Mouse (Mus musculus): Measurements from ENCODE around the gene Tlr13.

Gene Tlr13

GRCm38 (mm10) chrX:106142936-106143335 lies at the start of gene Tlr13:
Gene Tlr13 (plus strand): TSS chrX:106143204.
- DNase-seq (ENCODE audit: low spot score in 2 of 2): no peak

DNA sequence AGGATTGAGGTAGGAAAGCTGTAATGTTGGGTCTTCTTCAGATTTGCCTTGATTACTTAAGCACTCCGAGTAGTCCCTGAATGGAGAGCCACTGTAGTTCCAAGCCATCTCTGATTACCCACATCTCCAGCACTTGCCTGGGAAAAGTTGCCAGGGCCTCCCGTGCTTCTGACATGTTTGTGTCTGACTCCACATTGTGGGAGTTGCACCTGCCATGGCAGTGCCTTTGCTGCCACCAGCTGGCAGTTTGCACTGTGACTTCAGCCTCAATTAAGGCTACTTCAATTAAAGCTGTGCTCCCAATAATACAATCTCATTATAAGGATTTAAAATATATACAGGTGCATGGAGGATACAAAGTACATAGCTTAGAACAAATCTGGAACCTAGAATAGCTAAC lies 37.5 kb upstream of the Tlr13 start:
- peak in 1 of 2 experiments; percentile 16 for DNase-seq (ENCODE audit: low spot score in 2 of 2)

DNA sequence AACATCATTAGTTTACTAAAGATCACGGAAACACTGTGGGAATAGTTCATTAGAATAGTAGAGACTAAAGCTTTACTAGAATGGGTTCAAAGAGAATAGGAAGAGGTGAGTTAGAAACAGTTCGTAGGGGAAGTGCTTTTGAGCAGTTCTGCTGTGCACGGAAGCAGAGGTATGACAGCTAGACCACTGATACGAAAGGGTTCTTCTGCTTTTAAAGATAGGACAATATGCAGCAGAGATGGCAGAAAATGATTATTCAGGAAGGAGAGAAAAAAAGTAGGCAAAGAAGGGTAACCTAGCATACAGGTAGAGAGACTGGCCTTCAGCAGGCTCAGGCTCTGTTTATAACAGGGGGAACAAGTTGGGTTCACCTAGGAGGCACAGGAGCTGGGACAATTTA lies 29.1 kb upstream of the Tlr13 start:
- no peak for DNase-seq (ENCODE audit: low spot score in 2 of 2)

- DNase-seq (ENCODE audit: low spot score in 2 of 2): no peak
These were observed 28.3 kb upstream of the Tlr13 start for GRCm38 (mm10) chrX:106114674-106115073.

DNA sequence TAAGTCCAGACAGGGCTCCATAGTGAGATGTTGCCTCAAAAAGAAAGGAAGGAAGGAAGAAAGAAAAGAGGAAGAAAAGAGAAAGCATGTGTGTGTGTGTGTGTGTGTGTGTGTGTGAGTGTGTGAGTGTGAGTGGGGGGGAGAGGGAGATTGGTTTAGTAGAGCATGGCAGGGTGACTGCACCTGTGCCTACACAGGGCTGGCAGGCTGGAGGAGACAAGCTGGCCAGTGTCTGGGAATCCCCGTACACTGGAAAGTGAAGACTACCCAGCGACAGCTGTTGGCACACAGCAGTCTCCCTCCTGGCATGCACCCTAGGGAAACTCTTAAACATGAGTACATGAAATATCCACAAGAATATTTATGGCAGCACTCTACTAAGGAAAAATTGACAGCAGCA lies 20.2 kb upstream of the Tlr13 start:
- no peak for DNase-seq (ENCODE audit: low spot score in 2 of 2)

DNA sequence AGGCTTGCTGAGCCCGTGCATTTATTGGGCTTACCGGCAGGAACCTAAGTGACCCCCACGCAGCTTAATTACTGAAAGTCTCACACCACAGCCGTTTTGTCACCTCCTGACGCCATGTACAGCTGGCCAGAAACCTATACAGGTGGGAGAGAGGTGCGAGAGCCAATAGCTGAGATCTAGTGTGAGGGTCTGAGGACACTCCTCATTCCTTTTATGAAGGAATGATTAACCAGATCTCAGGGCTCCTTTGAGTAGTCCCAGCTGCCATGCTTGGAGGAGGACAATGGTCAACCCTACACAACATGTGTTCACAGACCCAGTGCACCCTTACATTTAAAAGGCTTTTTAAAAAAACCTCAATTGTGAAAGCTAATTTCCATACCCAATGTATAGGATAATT lies 14.7 kb upstream of the Tlr13 start:
- DNase-seq (ENCODE audit: low spot score in 2 of 2): no peak

DNA sequence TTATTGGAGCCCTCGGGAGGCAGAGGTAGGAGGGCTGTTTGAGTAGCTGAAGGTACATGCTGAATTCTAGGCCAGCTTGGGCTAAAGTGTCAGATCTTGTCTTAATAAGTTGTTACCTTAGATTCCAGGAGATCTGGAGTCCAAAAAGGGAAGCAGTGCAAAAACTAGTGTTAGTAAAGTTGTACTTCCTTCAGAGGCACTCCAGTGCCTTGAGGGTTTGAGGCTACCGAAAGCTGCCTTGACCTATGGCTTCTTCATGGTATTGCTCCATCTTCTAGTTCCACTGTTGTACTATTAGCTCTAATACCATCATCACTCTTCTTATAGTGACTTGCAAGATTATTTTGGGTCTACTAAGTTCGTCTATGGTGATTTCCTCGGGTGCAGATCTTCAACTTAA lies 13.1 kb upstream of the Tlr13 start:
- no peak for DNase-seq (ENCODE audit: low spot score in 2 of 2)

DNA sequence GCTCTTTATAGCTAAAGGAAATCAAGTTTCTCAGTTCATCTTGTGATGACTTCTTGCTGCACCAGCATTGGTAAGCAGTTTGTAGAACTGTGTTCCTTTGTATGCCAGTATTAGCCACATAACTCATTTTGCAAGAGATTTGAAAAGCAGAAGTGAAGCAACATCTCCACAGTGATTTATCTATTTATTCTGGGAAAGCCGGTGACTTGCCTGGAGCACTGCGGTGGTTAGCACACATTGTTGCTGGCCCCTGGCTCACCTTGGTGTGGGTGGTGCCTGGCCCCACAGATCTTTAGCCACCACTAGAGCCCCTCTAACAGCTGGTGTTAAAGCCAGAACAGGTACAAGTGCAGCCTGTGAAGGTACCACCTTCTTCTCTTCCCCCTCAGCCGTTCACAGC lies 8.1 kb upstream of the Tlr13 start:
- DNase-seq (ENCODE audit: low spot score in 2 of 2): no peak

GRCm38 (mm10) chrX:106135484-106135883 lies 7.5 kb upstream of the Tlr13 start:
- DNase-seq (ENCODE audit: low spot score in 2 of 2): no peak

DNA sequence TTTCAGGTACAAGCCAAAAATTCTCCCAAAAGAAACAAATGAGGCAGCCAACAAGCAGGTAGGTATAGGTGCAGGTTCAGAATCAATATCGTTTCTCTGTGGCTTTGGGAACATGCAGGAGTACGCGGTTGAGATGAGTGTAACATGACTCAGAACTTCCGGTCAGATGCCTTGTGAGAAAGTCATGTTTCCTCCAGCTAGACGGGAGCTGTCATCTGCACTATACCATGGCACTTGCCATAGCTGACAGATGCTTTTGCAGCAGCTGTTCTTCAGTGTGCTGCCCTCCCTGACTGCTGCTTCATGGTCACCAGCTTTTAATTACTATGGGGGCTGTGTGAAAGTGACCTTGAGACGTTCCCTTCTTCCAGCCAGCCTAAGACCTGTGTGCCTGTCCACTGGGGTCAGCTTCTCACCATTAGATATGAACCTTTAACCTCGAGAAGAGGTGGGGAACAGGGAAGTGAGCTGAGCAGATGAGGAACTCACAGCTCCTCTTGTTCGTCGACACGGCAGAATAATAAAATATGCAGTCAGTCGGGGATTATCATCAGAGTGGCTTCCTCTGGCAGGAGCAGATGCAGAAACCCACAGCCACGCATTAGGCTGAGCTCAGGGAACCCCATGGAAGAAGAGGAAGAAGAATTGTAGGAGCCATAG lies 7.0 kb upstream of the Tlr13 start:
- DNase-seq (ENCODE audit: low spot score in 2 of 2): peak in 1 of 2 experiments; percentile 13

DNA sequence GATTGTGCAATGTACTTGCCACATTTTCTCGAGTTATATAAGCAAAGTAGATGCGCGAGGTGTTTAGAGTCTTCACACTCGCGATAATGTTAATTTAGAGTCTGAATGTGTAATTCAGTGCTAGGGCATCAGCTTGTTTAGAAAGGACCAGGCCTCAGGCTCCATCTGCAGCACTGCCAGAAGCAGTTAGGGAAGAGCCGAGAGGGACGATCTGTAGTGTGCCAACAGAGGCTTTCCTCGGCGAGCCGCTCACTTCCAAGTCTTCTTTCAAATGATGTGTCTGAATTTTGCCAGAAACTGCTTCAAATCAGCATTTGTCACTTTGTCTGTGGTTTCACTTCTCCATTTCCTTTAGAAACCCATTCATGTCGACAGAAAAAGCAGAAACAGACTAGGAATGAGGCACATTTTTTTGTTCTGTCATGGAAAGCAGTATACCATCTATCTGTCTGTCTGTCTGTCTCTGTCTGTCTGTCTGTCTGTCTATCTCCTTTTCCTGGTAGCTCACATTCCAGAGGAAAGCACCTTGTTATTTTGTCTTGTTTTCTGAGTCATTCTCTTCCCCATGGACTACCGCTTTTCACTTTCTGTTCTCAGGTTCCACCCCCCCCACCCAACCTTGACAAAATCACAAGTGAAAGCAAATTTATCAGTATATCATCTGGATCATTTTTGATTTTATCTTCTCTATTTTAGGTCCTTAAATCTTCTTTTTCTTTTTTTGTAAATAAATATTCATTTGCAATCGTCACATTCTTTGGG lies 3.5 kb upstream of the Tlr13 start:
- no peak for DNase-seq (ENCODE audit: low spot score in 2 of 2)

DNA sequence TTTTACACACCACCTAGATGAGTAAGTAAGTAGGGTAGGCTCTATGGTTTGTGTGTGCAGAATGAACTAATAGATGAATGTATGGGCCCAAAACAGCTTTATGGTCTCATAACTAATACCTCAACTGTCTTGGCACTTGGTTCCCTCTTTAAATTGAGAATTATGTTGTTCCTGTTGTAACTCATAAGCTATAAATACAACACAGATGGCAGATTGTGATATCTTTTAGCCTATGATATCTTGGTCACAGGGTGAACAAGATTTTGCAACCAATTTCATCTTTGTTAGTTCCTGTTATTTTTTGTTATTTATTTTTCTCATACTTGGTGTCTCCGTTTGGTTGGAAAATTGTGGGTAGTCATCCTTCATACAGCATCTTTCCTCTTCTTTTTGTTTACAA lies 5.2 kb downstream of the Tlr13 start:
- DNase-seq (ENCODE audit: low spot score in 2 of 2): no peak

- DNase-seq (ENCODE audit: low spot score in 2 of 2): no peak
These were observed 6.5 kb downstream of the Tlr13 start for GRCm38 (mm10) chrX:106149460-106149859.

GRCm38 (mm10) chrX:106154180-106154586 lies 11.2 kb downstream of the Tlr13 start:
- no peak for DNase-seq (ENCODE audit: low spot score in 2 of 2)

DNA sequence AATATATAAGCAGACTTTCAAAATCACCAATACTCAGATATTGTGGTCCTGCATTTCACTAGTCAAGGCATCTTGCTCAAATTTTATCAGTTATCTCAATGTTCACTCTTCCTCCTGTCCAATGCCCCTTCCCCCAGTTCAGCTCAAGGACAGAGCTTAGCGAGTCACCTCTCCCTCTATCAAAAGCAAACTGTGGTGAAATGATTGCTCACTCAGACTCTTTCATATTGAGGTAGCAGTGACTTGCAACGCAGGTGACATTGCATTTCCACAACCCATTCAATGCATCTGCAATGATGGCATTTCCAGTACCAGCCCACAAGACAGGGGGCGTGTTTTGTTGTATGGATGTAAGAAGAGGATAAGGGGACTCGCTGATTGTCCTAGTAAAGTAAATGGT lies 12.9 kb downstream of the Tlr13 start:
- no peak for DNase-seq (ENCODE audit: low spot score in 2 of 2)

DNA sequence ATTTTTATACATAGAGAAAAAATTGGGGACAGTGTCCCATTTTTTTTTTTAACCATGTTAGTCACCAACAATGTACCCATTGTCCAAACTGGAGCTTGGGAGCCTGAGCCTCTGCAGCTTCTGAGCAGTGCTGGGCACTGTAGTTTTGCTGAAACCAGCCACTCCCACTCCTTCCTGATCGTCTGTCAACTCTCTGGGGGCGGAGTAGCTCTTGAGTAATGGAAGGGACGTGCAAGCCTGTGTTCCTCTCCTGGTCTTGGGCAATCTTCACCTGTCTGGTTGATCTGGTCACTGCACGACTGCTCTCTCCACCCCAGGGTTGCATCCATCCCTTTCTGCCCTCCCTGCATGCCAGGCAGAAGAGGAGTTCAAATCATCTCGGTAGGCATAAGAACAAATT lies 21.0 kb downstream of the Tlr13 start:
- no peak for DNase-seq (ENCODE audit: low spot score in 2 of 2)

DNA sequence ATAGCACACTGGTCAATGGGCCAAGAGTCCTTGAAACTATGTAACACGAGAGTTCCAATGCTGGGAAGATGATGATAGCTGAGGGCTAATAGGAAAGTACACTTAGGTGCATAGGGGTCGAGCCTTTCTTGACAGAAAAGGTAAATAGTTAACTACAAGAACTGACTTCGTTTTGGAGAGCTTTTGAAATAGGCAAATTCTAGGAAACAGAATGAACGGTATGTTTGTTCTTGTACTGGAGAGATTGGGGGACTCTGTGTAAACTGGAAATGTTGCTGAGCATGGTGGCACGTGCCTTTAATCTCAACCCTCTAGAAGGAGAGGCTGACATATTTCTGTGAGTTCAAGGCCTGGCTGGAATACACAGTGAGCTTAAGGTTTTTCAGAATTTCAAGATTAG lies 21.6 kb downstream of the Tlr13 start:
- no peak for DNase-seq (ENCODE audit: low spot score in 2 of 2)

- no peak for DNase-seq (ENCODE audit: low spot score in 2 of 2)
These were observed 22.1 kb downstream of the Tlr13 start for GRCm38 (mm10) chrX:106165089-106165488.

- DNase-seq (ENCODE audit: low spot score in 2 of 2): peak; percentile 21 to 74
These were observed 28.3 kb downstream of the Tlr13 start for GRCm38 (mm10) chrX:106171106-106171852.

DNA sequence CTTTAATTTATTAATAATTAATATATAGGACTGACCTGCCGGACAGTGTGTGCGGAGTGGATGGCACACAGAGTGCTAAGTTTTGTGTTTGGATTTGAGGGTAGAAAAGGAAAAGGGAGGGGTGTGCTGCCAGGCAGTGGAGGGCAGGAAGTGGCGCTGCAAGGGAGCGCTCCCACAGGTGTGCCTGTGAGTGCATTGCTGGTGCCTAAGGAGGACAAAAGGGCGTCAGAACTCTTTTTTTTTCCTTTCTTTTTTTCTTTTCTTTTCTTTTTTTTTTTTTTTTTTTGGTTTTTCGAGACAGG lies 28.8 kb downstream of the Tlr13 start:
- DNase-seq (ENCODE audit: low spot score in 2 of 2): no peak

DNA sequence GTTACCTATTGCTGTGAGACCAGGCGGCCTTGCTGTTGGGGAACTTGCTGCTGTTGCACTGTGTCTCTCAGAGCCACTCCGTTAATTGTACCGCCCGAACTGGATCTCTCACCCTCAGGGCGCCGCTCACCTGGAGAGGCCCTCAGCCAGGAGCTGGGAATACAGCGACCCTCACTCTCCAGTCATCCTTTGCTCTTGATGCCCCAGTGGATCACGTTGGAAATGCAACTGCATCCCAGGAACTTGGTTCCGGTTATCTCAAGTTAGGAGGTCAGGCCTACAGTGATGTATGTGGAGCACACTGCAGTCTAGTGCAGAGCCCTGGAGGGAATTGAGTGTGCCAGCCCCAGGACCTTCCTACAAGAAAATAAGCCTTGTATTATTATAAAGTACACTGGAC lies 33.3 kb downstream of the Tlr13 start:
- no peak for DNase-seq (ENCODE audit: low spot score in 2 of 2)

DNA sequence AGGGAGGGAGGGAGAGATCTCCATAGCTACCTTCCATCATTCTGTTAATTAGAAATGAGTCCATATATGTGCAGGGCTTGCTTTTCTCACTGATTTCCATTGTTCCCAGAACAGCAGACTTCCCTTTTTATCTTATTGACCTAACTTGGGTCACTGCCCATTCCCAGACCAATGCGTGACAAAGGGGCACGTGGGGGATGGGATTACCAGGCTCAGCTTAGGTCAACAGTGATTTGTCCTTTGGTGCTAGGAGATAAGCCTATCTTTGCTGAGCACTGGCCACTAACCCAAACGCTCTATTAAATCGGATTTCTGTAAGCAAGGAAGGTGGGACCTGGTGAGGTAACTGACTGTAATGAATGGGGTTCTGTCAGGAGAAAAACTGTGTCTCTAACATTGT lies 41.3 kb downstream of the Tlr13 start:
- no peak for DNase-seq (ENCODE audit: low spot score in 2 of 2)

- no peak for DNase-seq (ENCODE audit: low spot score in 2 of 2)
These were observed 42.7 kb downstream of the Tlr13 start for GRCm38 (mm10) chrX:106185706-106186105.

Data from spleen, postnatal 10 days (tissue).